Mouse (Mus musculus): Measurements from ENCODE around the gene Gm20696.
A peak's percentile ranks its signal among the peaks of the same experiment; 100 is the strongest.

Gm20696 gene

GRCm38 (mm10) chr6:99364545-99364944, 302.1 kb downstream of the Gm20696 start:
- DNase-seq (ENCODE audit: extremely low read depth, low read depth) = no peak

GRCm38 (mm10) chr6:99360581-99360980, 306.0 kb downstream of the Gm20696 start:
- no peak for DNase-seq (ENCODE audit: extremely low read depth, low read depth)

GRCm38 (mm10) chr6:99359765-99360499, 306.7 kb downstream of the Gm20696 start:
- no peak for DNase-seq (ENCODE audit: extremely low read depth, low read depth)

GRCm38 (mm10) chr6:99359036-99359698, 307.4 kb downstream of the Gm20696 start:
- no peak for DNase-seq (ENCODE audit: extremely low read depth, low read depth)

GRCm38 (mm10) chr6:99357931-99358330, 308.7 kb downstream of the Gm20696 start:
- no peak for DNase-seq (ENCODE audit: extremely low read depth, low read depth)

- DNase-seq (ENCODE audit: extremely low read depth, low read depth) = no peak
Observed at GRCm38 (mm10) chr6:99354338-99354737, 312.3 kb downstream of the Gm20696 start.

- DNase-seq (ENCODE audit: extremely low read depth, low read depth) = no peak
Observed at GRCm38 (mm10) chr6:99353441-99353840, 313.2 kb downstream of the Gm20696 start.

- no peak for DNase-seq (ENCODE audit: extremely low read depth, low read depth)
Observed at GRCm38 (mm10) chr6:99350566-99350965, 316.0 kb downstream of the Gm20696 start.

- no peak for DNase-seq (ENCODE audit: extremely low read depth, low read depth)
Observed at GRCm38 (mm10) chr6:99350156-99350555, 316.4 kb downstream of the Gm20696 start.

- no peak for DNase-seq (ENCODE audit: extremely low read depth, low read depth)
Observed at GRCm38 (mm10) chr6:99347836-99348235, 318.8 kb downstream of the Gm20696 start.

- no peak for DNase-seq (ENCODE audit: extremely low read depth, low read depth)
Observed at GRCm38 (mm10) chr6:99344966-99345365, 321.6 kb downstream of the Gm20696 start.

- peak; percentile 10 for DNase-seq (ENCODE audit: extremely low read depth, low read depth)
Observed at GRCm38 (mm10) chr6:99344357-99344756, 322.2 kb downstream of the Gm20696 start.

- no peak for DNase-seq (ENCODE audit: extremely low read depth, low read depth)
Observed at GRCm38 (mm10) chr6:99343815-99344214, 322.8 kb downstream of the Gm20696 start.

GRCm38 (mm10) chr6:99342416-99342815, 324.2 kb downstream of the Gm20696 start:
- DNase-seq (ENCODE audit: extremely low read depth, low read depth) = peak; percentile 6

GRCm38 (mm10) chr6:99340902-99341301, 325.7 kb downstream of the Gm20696 start:
- DNase-seq (ENCODE audit: extremely low read depth, low read depth) = no peak

- no peak for DNase-seq (ENCODE audit: extremely low read depth, low read depth)
Observed at GRCm38 (mm10) chr6:99339986-99340721, 326.4 kb downstream of the Gm20696 start.

GRCm38 (mm10) chr6:99339343-99339620, 327.3 kb downstream of the Gm20696 start:
- DNase-seq (ENCODE audit: extremely low read depth, low read depth) = no peak

GRCm38 (mm10) chr6:99338593-99339342, 327.8 kb downstream of the Gm20696 start:
- no peak for DNase-seq (ENCODE audit: extremely low read depth, low read depth)

GRCm38 (mm10) chr6:99338174-99338573, 328.4 kb downstream of the Gm20696 start:
- DNase-seq (ENCODE audit: extremely low read depth, low read depth) = no peak

GRCm38 (mm10) chr6:99337575-99337974, 329.0 kb downstream of the Gm20696 start:
- no peak for DNase-seq (ENCODE audit: extremely low read depth, low read depth)

- no peak for DNase-seq (ENCODE audit: extremely low read depth, low read depth)
Observed at GRCm38 (mm10) chr6:99336191-99336590, 330.4 kb downstream of the Gm20696 start.
